Mouse (Mus musculus) liver, embryonic 11.5 days (tissue): ENCODE results near the gene Polr2a. TPM values are rescaled to one million over a fixed set of nuclear protein-coding genes. Genes with fewer than 3 reads are reported as not detected.

Source experiments
- ATAC-seq: fragments of 200-750 bp; cut with Nextera tagmentation; replicated peaks from 2 replicates; pipeline ENCODE4 v1.8.0; 2017; ENCODE audit warnings: moderate number of reproducible peaks, mild to moderate bottlenecking, moderate TSS enrichment, moderate library complexity; ENCODE audit not compliant: low FRiP score
- DNase-seq: peaks from one replicate; pipeline ENCODE4 v3.0.0-alpha.2; 2017; ENCODE audit warnings: low spot score
- H3K27ac ChIP-seq: fragments of 300-500 bp; sonication (generic); 2 replicates; pipeline ENCODE4 v1.5.1; 2014; ENCODE audit warnings: mild to moderate bottlenecking, low read depth, low read length, control low read depth
- H3K27me3 ChIP-seq: fragments of 300-500 bp; sonication (generic); replicated peaks from 2 replicates; pipeline ENCODE4 v1.6.1; 2014; ENCODE audit warnings: low read length, mixed read lengths; ENCODE audit not compliant: control insufficient read depth, insufficient read depth
- H3K36me3 ChIP-seq: fragments of 300-500 bp; sonication (generic); 2 replicates; pipeline ENCODE4 v1.6.1; 2014; ENCODE audit warnings: mild to moderate bottlenecking, low read length, moderate library complexity, mixed read lengths; ENCODE audit not compliant: control insufficient read depth, insufficient read depth
- H3K4me1 ChIP-seq: fragments of 300-500 bp; sonication (generic); replicated peaks from 2 replicates; pipeline ENCODE4 v1.6.1; 2014; ENCODE audit warnings: low read length, mixed read lengths; ENCODE audit not compliant: control insufficient read depth, insufficient read depth
- H3K4me2 ChIP-seq: fragments of 300-500 bp; sonication (generic); 2 replicates; pipeline ENCODE4 v1.6.1; 2014; ENCODE audit warnings: mild to moderate bottlenecking, control low read depth, moderate library complexity
- H3K4me3 ChIP-seq: fragments of 300-500 bp; sonication (generic); 2 replicates; pipeline ENCODE4 v1.5.1; 2014; ENCODE audit warnings: low read depth, low read length, control low read depth
- H3K9ac ChIP-seq: fragments of 300-500 bp; sonication (generic); 2 replicates; pipeline ENCODE4 v1.6.1; 2014; ENCODE audit warnings: low read depth, low read length, control low read depth
- H3K9me3 ChIP-seq: fragments of 300-500 bp; sonication (generic); 2 replicates; pipeline ENCODE4 v1.6.1; 2016; ENCODE audit warnings: low read length, inconsistent platforms, mixed read lengths; ENCODE audit not compliant: control insufficient read depth
- WGBS: fragments of 180-500 bp; shearing (Covaris S2); extraction: QIAGEN DNeasy Blood & Tissue Kit; methylation state at CpG from one replicate; pipeline ENCODE4 v1.1.7; 2014; 5-methylcytosine and 5-hydroxymethylcytosine counted together
- polyA plus RNA-seq: library from polyadenylated mRNA; unstranded; fragments of >200 nt; fragmentation: Nextera tagmentation; extraction: Ambion mirVana; gene quantifications from 2 replicates; pipeline ENCODE4 v1.2.1, GENCODE M21; 2014

Gene Polr2a
- polyA plus RNA-seq, 1 experiment from 2014 or later, result 46.1 TPM

DNA sequence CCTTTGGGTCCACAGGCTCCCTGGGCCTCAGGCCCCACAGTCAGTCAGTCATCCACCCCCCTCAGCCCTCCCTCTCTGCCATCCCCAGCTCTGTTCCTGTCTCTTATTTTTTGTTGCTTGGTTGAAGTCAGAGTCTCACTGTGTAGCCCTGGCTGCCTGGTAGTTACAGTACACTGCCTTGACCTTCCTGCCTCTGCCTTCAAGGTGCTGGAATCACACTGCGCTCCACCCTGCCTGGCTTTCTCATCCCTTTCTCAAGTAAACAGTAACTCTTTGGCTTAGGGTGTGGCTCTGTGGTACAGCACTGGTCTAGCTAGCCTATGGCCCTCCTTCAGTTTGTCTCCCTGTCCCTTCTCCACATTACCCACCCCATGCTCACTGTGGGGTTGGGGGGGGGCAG is 68.5 kb downstream of the Polr2a start:
- no peak for ATAC-seq
- Histone ChIP-seq H3K27me3 (no peaks in the 10 kb centered on the region), H3K4me1 (peaks cover 12% of the 10 kb centered on the region), H3K9me3 (no peaks in the 10 kb centered on the region), H3K27ac (no peak overlapping the region), H3K4me3 (no peak overlapping the region), H3K36me3 (no peaks in the 10 kb centered on the region), H3K4me2 (no peak overlapping the region), H3K9ac (no peak overlapping the region)
- no peak for DNase-seq
- WGBS, result 96% methylated on average over 1 of the region's 1 CpGs

DNA sequence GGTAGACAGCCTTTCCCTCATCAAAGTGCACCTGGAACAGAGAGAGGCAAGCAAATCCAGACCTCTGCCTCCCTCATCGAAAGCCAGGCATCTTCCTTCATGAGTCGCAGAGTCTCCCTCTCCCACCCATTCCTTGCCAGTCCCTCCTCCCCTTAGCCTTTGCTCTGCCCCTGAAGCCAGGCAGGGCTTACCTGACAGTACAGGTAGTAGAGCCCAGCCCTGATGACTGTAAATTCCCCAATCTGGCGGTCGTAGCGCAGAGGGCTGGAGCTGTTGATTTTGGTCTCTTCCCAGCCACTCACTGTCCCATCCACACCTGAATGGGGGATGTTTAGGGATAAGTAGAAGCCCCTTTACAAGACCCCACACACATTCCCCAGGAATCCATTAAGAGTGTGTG is 71.4 kb downstream of the Polr2a start:
- Histone ChIP-seq H3K4me2 (no peak overlapping the region), H3K27ac (no peak overlapping the region), H3K4me3 (no peak overlapping the region), H3K27me3 (no peaks in the 10 kb centered on the region), H3K36me3 (no peaks in the 10 kb centered on the region), H3K4me1 (peaks cover 15% of the 10 kb centered on the region; the same call in 1 of the 2 replicates), H3K9ac (peak overlapping the region; percentile 38; the same call in 1 of the 2 replicates), H3K9me3 (no peaks in the 10 kb centered on the region)
- WGBS, result 59% methylated on average over 5 of the region's 5 CpGs
- DNase-seq (no peak), ATAC-seq (no peak)

DNA sequence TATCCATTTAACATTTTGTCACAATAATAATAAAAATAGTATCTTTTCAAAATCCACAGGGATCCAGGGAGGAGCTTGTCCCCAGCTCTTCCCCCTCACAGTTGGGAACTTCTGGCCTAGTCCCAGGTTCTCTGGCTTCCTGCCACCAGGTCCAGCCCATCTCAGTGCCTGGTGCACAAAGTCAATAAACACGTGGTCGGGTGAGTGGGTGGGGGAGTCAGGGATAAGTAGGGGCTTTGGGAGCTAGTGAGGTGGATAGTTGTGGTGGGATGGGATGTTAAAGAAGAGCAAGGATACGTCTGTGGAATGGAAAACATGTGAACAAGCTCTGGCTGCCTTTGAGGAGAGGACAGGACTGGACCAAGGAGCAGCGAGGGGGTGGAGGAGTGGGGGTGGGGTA is 72.1 kb downstream of the Polr2a start:
- no peak overlapping the region for H3K4me2 ChIP-seq
- WGBS, result 33% methylated on average over 4 of the region's 4 CpGs
- no peak for ATAC-seq
- H3K27ac ChIP-seq, result no peak overlapping the region
- DNase-seq, result no peak
- H3K4me1 ChIP-seq, result peaks cover 16% of the 10 kb centered on the region; the same call in 1 of the 2 replicates
- no peak overlapping the region for H3K4me3 ChIP-seq
- peak overlapping the region; percentile 38; the same call in 1 of the 2 replicates for H3K9ac ChIP-seq
- H3K27me3 ChIP-seq, result no peaks in the 10 kb centered on the region
- no peaks in the 10 kb centered on the region for H3K9me3 ChIP-seq
- no peaks in the 10 kb centered on the region for H3K36me3 ChIP-seq

DNA sequence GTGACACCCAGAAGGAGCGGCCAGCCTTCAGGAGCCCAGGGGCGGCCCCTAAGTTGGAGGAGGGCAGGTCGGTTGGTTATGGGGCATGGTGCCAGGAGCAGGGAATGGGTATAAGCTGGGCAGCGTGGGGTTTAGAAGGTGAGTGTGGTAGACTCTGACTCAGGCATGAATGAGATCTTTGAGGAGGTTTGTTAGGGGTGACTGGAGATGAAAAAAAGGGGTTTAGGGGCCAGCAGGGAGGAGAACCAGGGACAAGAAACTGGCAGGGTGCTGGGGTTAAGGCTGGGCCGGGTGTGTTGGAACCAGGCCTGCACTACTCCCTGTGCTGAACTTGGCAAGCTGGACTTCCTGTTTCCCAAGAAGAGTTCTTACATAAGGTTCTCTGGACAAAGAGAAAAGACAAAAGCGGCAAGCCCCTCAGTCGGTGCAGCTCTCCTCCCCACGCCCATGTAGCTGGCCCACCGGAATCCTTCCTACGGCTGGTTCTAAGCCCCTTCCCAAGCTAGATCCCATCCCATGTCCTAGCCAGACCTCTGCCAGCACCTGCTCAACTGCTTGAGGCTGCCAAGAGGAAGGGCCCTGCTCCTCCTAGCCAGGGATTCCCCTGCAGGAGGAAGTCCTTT is 72.8 kb downstream of the Polr2a start, which contains the start of gene Tnfsf13:
Tnfsf13 (minus strand) TSS at position 259 of the 623 bp plus-strand sequence.
- Histone ChIP-seq H3K27me3 (no peaks in the 10 kb centered on the region), H3K4me1 (peaks cover 20% of the 10 kb centered on the region), H3K4me2 (no peak within 1 kb of the TSS), H3K9ac (peak within 1 kb of the TSS; percentile 38; the same call in 1 of the 2 replicates), H3K9me3 (no peaks in the 10 kb centered on the region), H3K4me3 (no peak within 1 kb of the TSS), H3K27ac (no peak within 1 kb of the TSS), H3K36me3 (no peaks in the 10 kb centered on the region)
- ATAC-seq, result no peak
- WGBS, result 79% methylated on average over 10 of the region's 10 CpGs
- DNase-seq, result no peak

DNA sequence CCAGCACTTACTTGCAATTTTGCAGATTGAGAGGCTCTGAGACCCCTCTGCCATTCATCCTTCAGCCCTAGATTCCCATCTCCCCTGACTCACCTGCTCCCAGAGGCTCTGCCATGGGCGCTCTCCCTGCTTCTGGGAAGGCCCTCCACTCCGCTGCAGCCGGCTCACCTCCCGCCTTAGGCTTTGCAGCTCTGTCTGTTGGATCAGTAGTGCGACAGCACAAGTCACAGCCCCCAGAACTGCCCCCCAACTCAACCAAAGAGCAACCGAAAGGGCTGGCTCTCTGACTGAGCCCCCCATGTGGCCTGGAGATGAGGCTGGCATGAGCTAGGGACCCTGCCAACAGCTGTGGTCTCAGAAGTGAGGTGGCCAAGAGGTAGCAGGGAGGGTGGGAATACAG is 73.5 kb downstream of the Polr2a start:
- ATAC-seq (no peak), DNase-seq (no peak)
- H3K4me1 ChIP-seq, result peaks cover 27% of the 10 kb centered on the region
- no peak overlapping the region for H3K4me2 ChIP-seq
- H3K27ac ChIP-seq, result no peak overlapping the region
- peaks cover 6% of the 10 kb centered on the region for H3K36me3 ChIP-seq
- WGBS, result 89% methylated on average over 6 of the region's 6 CpGs
- no peaks in the 10 kb centered on the region for H3K9me3 ChIP-seq
- H3K27me3 ChIP-seq, result no peaks in the 10 kb centered on the region
- no peak overlapping the region for H3K9ac ChIP-seq
- H3K4me3 ChIP-seq, result no peak overlapping the region

DNA sequence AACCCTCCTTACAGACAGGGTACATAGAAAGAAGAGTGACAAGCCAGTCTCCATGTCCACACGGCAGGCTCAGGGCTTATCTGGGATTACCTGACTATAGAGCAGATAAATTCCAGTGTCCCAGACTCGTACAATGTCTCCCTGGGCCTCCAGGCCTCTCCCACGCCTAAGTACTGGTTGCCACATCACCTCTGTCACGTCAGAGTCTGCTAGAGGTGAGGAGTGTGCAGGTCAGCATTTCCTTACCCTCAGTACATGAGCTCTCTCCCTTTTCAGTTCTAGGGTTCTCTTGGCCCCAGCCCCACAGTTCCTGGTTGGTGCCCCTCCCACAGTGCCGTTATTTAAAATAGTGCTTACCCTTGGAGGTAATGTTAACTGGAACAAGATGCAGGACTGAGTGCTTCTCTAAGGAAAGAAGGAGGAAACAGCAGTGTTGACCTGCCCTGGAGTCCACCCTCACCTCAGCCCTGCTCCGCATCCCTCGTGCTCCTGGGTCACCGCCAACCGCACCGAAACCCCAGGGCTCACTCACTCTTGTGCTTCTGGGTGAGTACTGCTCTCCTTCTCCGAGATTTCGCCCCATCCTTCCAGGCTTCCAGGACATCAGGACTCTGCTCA is 74.2 kb downstream of the Polr2a start:
- H3K27me3 ChIP-seq, result no peaks in the 10 kb centered on the region
- no peak overlapping the region for H3K4me2 ChIP-seq
- peaks cover 29% of the 10 kb centered on the region for H3K4me1 ChIP-seq
- H3K27ac ChIP-seq, result no peak overlapping the region
- H3K9me3 ChIP-seq, result no peaks in the 10 kb centered on the region
- 75% methylated on average over 12 of the region's 12 CpGs for WGBS
- no peak overlapping the region for H3K4me3 ChIP-seq
- DNase-seq (no peak), ATAC-seq (no peak)
- H3K36me3 ChIP-seq, result peaks cover 8% of the 10 kb centered on the region
- no peak overlapping the region for H3K9ac ChIP-seq

Other genes with a start within 250 kb of the Polr2a start
- gene Dnah2, start 209.5 kb downstream of the Polr2a start, polyA plus RNA-seq, result 0.14 and 0.52 TPM in 2 replicates
- 1.8 and 2.4 TPM in 2 replicates for gene Efnb3, start 198.4 kb downstream of the Polr2a start, polyA plus RNA-seq
- gene Wrap53, start 178.4 kb downstream of the Polr2a start, polyA plus RNA-seq, result 33.7 and 39.3 TPM in 2 replicates
- 196 and 198 TPM in 2 replicates for gene Trp53, start 178.3 kb downstream of the Polr2a start, polyA plus RNA-seq
- gene Atp1b2, start 152.7 kb downstream of the Polr2a start, polyA plus RNA-seq, result 76.2 and 79.5 TPM in 2 replicates
- 42.9 and 43.8 TPM in 2 replicates for gene Shbg, start 140.7 kb downstream of the Polr2a start, polyA plus RNA-seq
- gene Sat2, start 136.6 kb downstream of the Polr2a start, polyA plus RNA-seq, result 16.7 and 18.0 TPM in 2 replicates
- 22.8 and 26.2 TPM in 2 replicates for gene Fxr2, start 125.6 kb downstream of the Polr2a start, polyA plus RNA-seq
- gene Sox15, start 103.3 kb downstream of the Polr2a start, polyA plus RNA-seq, result not detected in 2 replicates
- gene Mpdu1, start 96.0 kb downstream of the Polr2a start, polyA plus RNA-seq, result 20.7 and 24.0 TPM in 2 replicates
- gene Cd68, start 92.5 kb downstream of the Polr2a start, polyA plus RNA-seq, result 21.0 and 22.0 TPM in 2 replicates
- 755 and 757 TPM in 2 replicates for gene Eif4a1, start 86.2 kb downstream of the Polr2a start, polyA plus RNA-seq
- gene Senp3, start 76.6 kb downstream of the Polr2a start, polyA plus RNA-seq, result 75.4 and 79.1 TPM in 2 replicates
- 0.37 TPM in 1 of 2 replicates, not detected in the other for gene Tnfsf13, start 72.9 kb downstream of the Polr2a start, polyA plus RNA-seq
- gene Tnfsf12, start 62.8 kb downstream of the Polr2a start, polyA plus RNA-seq, result 4.5 and 6.0 TPM in 2 replicates
- 1.7 and 2.6 TPM in 2 replicates for gene Tnfsfm13, start 62.5 kb downstream of the Polr2a start, polyA plus RNA-seq
- not detected in 2 replicates for gene Slc35g3, start 3.3 kb upstream of the Polr2a start, polyA plus RNA-seq
- 0.90 and 1.0 TPM in 2 replicates for gene Zbtb4, start 7.3 kb upstream of the Polr2a start, polyA plus RNA-seq
- 1.3 and 1.4 TPM in 2 replicates for gene Chrnb1, start 37.3 kb upstream of the Polr2a start, polyA plus RNA-seq
- 1.2 TPM in 2 replicates for gene Fgf11, start 43.2 kb upstream of the Polr2a start, polyA plus RNA-seq
- gene Tmem102, start 47.0 kb upstream of the Polr2a start, polyA plus RNA-seq, result 0.96 and 1.2 TPM in 2 replicates
- gene Gm39566, start 56.7 kb upstream of the Polr2a start, polyA plus RNA-seq, result not detected in 2 replicates
- not detected in 2 replicates for gene Spem2, start 59.8 kb upstream of the Polr2a start, polyA plus RNA-seq
- gene Spem1, start 63.5 kb upstream of the Polr2a start, polyA plus RNA-seq, result not detected in 2 replicates
- 2.8 and 3.4 TPM in 2 replicates for gene Nlgn2, start 79.1 kb upstream of the Polr2a start, polyA plus RNA-seq
- gene Tmem256, start 79.9 kb upstream of the Polr2a start, polyA plus RNA-seq, result 336 and 370 TPM in 2 replicates
- gene Plscr3, start 87.7 kb upstream of the Polr2a start, polyA plus RNA-seq, result 63.5 and 70.1 TPM in 2 replicates
- 0.57 and 0.62 TPM in 2 replicates for gene Tnk1, start 100.1 kb upstream of the Polr2a start, polyA plus RNA-seq
- gene Tmem95, start 119.4 kb upstream of the Polr2a start, polyA plus RNA-seq, result not detected in 2 replicates
- 2.3 and 3.6 TPM in 2 replicates for gene Kctd11, start 122.8 kb upstream of the Polr2a start, polyA plus RNA-seq
- gene Acap1, start 136.9 kb upstream of the Polr2a start, polyA plus RNA-seq, result 8.6 and 8.7 TPM in 2 replicates
- 3.2 and 4.0 TPM in 2 replicates for gene 2810408A11Rik, start 142.3 kb upstream of the Polr2a start, polyA plus RNA-seq
- 9.5 and 10.5 TPM in 2 replicates for gene Neurl4, start 142.4 kb upstream of the Polr2a start, polyA plus RNA-seq
- gene Gps2, start 155.3 kb upstream of the Polr2a start, polyA plus RNA-seq, result 121 and 130 TPM in 2 replicates
- gene Eif5a, start 163.3 kb upstream of the Polr2a start, polyA plus RNA-seq, result 2,995 and 3,090 TPM in 2 replicates
- 1.3 and 1.7 TPM in 2 replicates for gene Ybx2, start 177.2 kb upstream of the Polr2a start, polyA plus RNA-seq
- 7.0 and 8.3 TPM in 2 replicates for gene Slc2a4, start 189.6 kb upstream of the Polr2a start, polyA plus RNA-seq
- gene Cldn7, start 206.1 kb upstream of the Polr2a start, polyA plus RNA-seq, result 4.0 and 5.1 TPM in 2 replicates
- 20.8 and 24.0 TPM in 2 replicates for gene Ctdnep1, start 222.5 kb upstream of the Polr2a start, polyA plus RNA-seq
- gene Elp5, start 223.9 kb upstream of the Polr2a start, polyA plus RNA-seq, result 131 and 146 TPM in 2 replicates
- 302 and 311 TPM in 2 replicates for gene Gabarap, start 232.5 kb upstream of the Polr2a start, polyA plus RNA-seq
- 33.2 and 36.6 TPM in 2 replicates for gene Phf23, start 237.1 kb upstream of the Polr2a start, polyA plus RNA-seq
- gene Dvl2, start 242.0 kb upstream of the Polr2a start, polyA plus RNA-seq, result 22.1 and 23.3 TPM in 2 replicates